Mouse (Mus musculus) stomach, postnatal 0 days (tissue): Measurements from ENCODE around the gene Prm2. TPM values are rescaled to one million over a fixed set of nuclear protein-coding genes. Genes with fewer than 3 reads are reported as not detected.

Source experiments
- ATAC-seq: fragments of 200-750 bp; cut with Nextera tagmentation; 2 replicates; pipeline ENCODE4 v1.8.0; 2017; ENCODE audit not compliant: low FRiP score, low TSS enrichment
- DNase-seq: peaks from one replicate; pipeline ENCODE4 v3.0.0-alpha.2; 2016; ENCODE audit warnings: low spot score
- H3K27ac ChIP-seq: fragments of 300-500 bp; sonication (generic); replicated peaks from 2 replicates; pipeline ENCODE4 v1.5.1; 2014; ENCODE audit warnings: mild to moderate bottlenecking, control low read depth
- H3K27me3 ChIP-seq: fragments of 300-500 bp; sonication (generic); 2 replicates; pipeline ENCODE4 v1.6.1; 2014; ENCODE audit warnings: low read length; ENCODE audit not compliant: control insufficient read depth, insufficient read depth
- H3K36me3 ChIP-seq: fragments of 300-500 bp; sonication (generic); 2 replicates; pipeline ENCODE4 v1.6.1; 2014; ENCODE audit warnings: low read length, mixed read lengths; ENCODE audit not compliant: control insufficient read depth, insufficient read depth
- H3K4me1 ChIP-seq: fragments of 300-500 bp; sonication (generic); replicated peaks from 2 replicates; pipeline ENCODE4 v1.6.1; 2014; ENCODE audit warnings: antibody characterized with exemption; ENCODE audit not compliant: control insufficient read depth, insufficient read depth
- H3K4me2 ChIP-seq: fragments of 300-500 bp; sonication (generic); replicated peaks from 2 replicates; pipeline ENCODE4 v1.6.1; 2014; ENCODE audit warnings: low read depth, mild to moderate bottlenecking, control low read depth, moderate library complexity
- H3K4me3 ChIP-seq: fragments of 300-500 bp; sonication (generic); 2 replicates; pipeline ENCODE4 v1.5.1; 2014; ENCODE audit warnings: low read depth, low read length, control low read depth
- H3K9ac ChIP-seq: fragments of 300-500 bp; sonication (generic); 2 replicates; pipeline ENCODE4 v1.6.1; 2014; ENCODE audit warnings: mild to moderate bottlenecking, low read length, control low read depth, mixed read lengths
- H3K9me3 ChIP-seq: fragments of 300-500 bp; sonication (generic); 2 replicates; pipeline ENCODE4 v1.6.1; 2016; ENCODE audit warnings: low read length; ENCODE audit not compliant: control insufficient read depth
- CTCF ChIP-seq: IDR thresholded peaks from 2 replicates; pipeline ENCODE4 v1.5.1; 2016; ENCODE audit warnings: antibody characterized with exemption, low read depth, mild to moderate bottlenecking, moderate library complexity
- EP300 ChIP-seq: optimal IDR thresholded peaks from 2 replicates; pipeline ENCODE3; 2016; ENCODE audit warnings: antibody characterized with exemption
- WGBS: fragments of 180-500 bp; shearing (Covaris S2); extraction: QIAGEN DNeasy Blood & Tissue Kit; methylation state at CpG from one replicate; pipeline ENCODE4 v1.1.7; 2014; 5-methylcytosine and 5-hydroxymethylcytosine counted together
- polyA plus RNA-seq: library from polyadenylated mRNA; unstranded; fragments of >200 nt; fragmentation: Nextera tagmentation; extraction: Ambion mirVana; gene quantifications from 2 replicates; pipeline ENCODE4 v1.2.1, GENCODE M21; 2015

Prm2 gene
- polyA plus RNA-seq, 1 experiment from 2014 or later, result not detected

DNA sequence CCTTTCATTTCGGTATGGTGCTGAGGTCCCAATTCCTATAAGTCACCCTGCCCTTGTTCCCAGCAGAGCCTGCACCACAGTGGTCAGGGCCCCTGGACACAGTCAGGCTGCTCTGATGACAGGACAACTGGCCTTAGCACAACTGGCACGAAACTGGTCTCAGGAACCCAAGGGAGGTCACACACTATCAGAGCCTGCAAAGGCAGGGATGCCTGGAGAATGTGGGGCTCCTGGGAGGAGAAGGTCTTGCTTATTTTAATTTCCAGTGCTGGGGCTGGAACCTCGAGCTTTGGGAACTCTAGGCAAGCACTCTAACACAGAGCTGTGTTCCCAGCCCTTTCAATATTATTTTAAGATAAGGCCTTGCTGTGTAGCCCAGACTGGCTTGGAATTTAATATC is 24.0 kb upstream of the Prm2 start:
- no peak overlapping the region for H3K4me3 ChIP-seq
- H3K4me2 ChIP-seq, result no peak overlapping the region
- H3K4me1 ChIP-seq, result no peaks in the 10 kb centered on the region
- DNase-seq (no peak), ATAC-seq (no peak)
- no peak for TF ChIP-seq EP300
- TF ChIP-seq CTCF, result no peak
- H3K27me3 ChIP-seq, result no peaks in the 10 kb centered on the region
- WGBS, result 64% methylated on average over 3 of the region's 3 CpGs
- no peaks in the 10 kb centered on the region for H3K9me3 ChIP-seq
- no peaks in the 10 kb centered on the region for H3K36me3 ChIP-seq
- H3K27ac ChIP-seq, result no peak overlapping the region
- H3K9ac ChIP-seq, result no peak overlapping the region

DNA sequence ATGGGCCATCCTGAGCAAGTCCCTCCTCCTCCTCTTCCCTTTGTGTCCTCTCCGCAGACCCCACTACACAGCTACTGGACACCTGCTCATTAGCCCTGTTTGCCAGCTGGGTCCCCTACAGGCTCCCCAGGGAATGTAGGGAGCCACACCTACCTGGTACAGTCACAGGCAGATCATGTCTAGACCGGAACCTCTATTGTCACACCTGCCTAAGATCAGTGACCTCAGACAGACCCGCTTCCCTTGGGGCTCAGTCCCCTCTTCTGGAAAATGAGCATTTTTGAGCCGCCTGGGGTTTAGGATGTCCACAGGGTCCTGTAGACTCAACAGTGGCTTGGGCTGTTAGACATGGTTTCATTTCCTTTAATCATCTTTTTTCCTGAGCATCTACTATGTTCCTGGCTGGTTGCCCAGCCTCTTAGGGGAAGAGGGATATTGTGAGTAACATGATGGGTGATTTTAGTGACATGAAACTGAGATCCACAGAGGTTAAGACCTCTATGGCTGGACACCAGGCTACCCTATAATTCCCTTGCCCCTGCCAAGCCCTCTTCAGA is 22.7 kb upstream of the Prm2 start:
- 73% methylated on average over 4 of the region's 4 CpGs for WGBS
- no peaks in the 10 kb centered on the region for H3K4me1 ChIP-seq
- no peak overlapping the region for H3K9ac ChIP-seq
- ATAC-seq, result no peak
- no peak overlapping the region for H3K4me2 ChIP-seq
- no peak overlapping the region for H3K27ac ChIP-seq
- H3K27me3 ChIP-seq, result no peaks in the 10 kb centered on the region
- no peak overlapping the region for H3K4me3 ChIP-seq
- H3K36me3 ChIP-seq, result no peaks in the 10 kb centered on the region
- no peaks in the 10 kb centered on the region for H3K9me3 ChIP-seq
- DNase-seq, result no peak
- TF ChIP-seq CTCF (no peak), EP300 (no peak)

DNA sequence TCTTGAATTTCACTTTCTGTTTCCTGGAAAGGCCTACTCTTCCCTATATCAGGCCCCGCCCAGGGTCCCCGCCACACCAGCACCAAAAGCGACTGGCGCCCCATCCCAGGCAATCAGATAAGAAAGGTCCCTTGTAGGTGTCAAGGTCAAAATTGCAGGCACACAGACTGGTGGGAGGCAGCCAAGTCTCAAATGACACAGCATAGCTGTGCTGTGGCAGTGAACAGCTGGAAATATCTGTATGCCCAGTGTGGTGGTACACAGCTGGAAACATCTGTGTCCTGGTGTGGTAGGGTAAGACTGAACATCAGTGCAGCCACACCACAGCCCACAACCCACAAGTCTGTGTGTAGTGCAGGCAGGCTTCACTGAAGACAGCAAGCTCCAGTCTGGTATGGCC is 18.9 kb upstream of the Prm2 start:
- H3K36me3 ChIP-seq, result no peaks in the 10 kb centered on the region
- no peak overlapping the region for H3K4me3 ChIP-seq
- no peak overlapping the region for H3K4me2 ChIP-seq
- H3K4me1 ChIP-seq, result no peaks in the 10 kb centered on the region
- H3K27ac ChIP-seq, result no peak overlapping the region
- no peaks in the 10 kb centered on the region for H3K9me3 ChIP-seq
- no peak for ATAC-seq
- no peaks in the 10 kb centered on the region for H3K27me3 ChIP-seq
- H3K9ac ChIP-seq, result no peak overlapping the region
- 69% methylated on average over 4 of the region's 4 CpGs for WGBS
- TF ChIP-seq EP300 (no peak), CTCF (no peak)
- no peak for DNase-seq

DNA sequence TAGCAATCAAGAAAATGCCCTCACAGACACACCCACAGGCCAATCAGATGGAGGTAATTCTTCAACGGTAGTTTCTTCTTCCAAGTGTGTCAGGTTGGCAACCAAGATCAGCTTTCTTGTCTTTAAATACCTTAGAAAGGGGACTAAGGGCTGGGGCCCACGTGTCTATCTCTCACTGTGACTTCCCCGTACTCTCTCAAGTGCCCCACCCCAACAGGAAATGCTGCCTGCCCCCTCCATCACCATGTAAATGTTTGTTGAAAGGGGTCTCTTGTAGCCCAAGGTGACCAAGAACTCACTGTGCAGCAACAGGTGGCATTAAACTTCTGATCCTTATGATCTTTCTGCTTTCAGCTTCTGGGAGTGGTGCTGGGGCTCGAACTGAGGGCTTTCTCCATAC is 17.8 kb upstream of the Prm2 start:
- TF ChIP-seq CTCF, result no peak
- TF ChIP-seq EP300, result no peak
- Histone ChIP-seq H3K9ac (no peak overlapping the region), H3K27ac (no peak overlapping the region), H3K9me3 (no peaks in the 10 kb centered on the region), H3K4me2 (no peak overlapping the region), H3K4me3 (no peak overlapping the region), H3K27me3 (no peaks in the 10 kb centered on the region), H3K4me1 (no peaks in the 10 kb centered on the region), H3K36me3 (no peaks in the 10 kb centered on the region)
- DNase-seq (no peak), ATAC-seq (no peak)
- WGBS, result 77% methylated on average over 4 of the region's 4 CpGs

DNA sequence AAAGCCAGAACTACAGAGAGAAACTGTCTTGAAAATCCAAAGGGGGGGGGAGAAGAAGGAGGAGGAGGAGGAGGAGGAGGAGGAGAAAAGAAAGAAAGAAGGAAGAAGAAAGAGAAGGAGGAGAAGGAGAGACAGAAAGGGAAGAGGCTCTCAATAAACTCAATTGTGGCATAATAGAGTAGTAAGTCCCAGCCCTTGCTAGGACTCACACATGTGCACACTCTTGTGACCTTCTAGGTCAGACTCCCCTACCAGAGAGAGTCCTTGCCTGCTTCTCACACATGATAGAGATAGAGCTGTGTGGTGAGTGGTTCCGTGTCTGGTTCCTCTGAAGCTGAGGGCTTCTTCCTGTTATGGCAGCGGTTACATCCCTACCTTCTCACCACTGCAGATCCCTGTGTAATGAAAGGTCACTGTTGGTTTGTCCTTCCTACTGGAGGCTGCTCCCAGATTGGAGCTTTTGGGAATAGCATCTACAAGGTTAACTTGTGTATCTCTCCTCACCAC is 17.0 kb upstream of the Prm2 start, which contains the start of gene Gm11172:
TSS of gene Gm11172 (plus strand) at position 51 of the 507 bp plus-strand sequence.
- DNase-seq, result no peak
- WGBS, result 82% methylated on average over 2 of the region's 2 CpGs
- Histone ChIP-seq H3K4me1 (no peaks in the 10 kb centered on the region), H3K36me3 (no peaks in the 10 kb centered on the region), H3K4me2 (no peak within 1 kb of the TSS), H3K9me3 (no peaks in the 10 kb centered on the region), H3K27ac (no peak within 1 kb of the TSS), H3K27me3 (no peaks in the 10 kb centered on the region), H3K4me3 (no peak within 1 kb of the TSS), H3K9ac (0 out of 2 replicates have a peak within 1 kb of the TSS, but pooled peaks have one; percentile 8)
- TF ChIP-seq EP300 (no peak), CTCF (no peak)
- ATAC-seq, result no peak

DNA sequence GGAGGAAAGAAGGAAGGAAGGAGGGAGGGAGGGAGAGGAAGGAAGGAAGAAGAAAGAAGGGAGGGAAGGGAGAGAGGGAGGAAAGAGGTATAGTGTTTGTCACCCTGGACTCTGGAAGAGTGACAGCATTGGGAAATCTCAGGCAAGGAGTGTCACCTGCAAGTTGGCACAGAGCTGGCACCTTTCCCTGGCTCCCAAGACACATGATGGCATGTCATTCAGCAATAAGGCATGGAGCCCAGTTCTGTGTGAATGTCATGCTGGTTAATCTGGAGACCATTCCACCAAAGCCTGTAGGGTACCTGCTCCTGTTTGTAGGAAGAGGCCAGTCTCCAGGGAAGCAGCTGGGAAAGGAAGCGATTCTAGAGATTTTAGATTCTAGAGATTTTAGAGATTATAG is 14.4 kb upstream of the Prm2 start:
- H3K36me3 ChIP-seq, result no peaks in the 10 kb centered on the region
- H3K27ac ChIP-seq, result no peak overlapping the region
- TF ChIP-seq EP300, result no peak
- no peak for TF ChIP-seq CTCF
- no peak overlapping the region for H3K4me2 ChIP-seq
- H3K9me3 ChIP-seq, result no peaks in the 10 kb centered on the region
- ATAC-seq (no peak), DNase-seq (no peak)
- no peaks in the 10 kb centered on the region for H3K27me3 ChIP-seq
- WGBS, result 96% methylated on average over 1 of the region's 1 CpGs
- H3K4me3 ChIP-seq, result no peak overlapping the region
- H3K4me1 ChIP-seq, result no peaks in the 10 kb centered on the region
- H3K9ac ChIP-seq, result no peak overlapping the region
